Mouse (Mus musculus) stomach, postnatal 0 days (tissue): Measurements from ENCODE around the gene Arhgap8. TPM values are rescaled to one million over a fixed set of nuclear protein-coding genes. Genes with fewer than 3 reads are reported as not detected.
A peak's percentile ranks its signal among the peaks of the same experiment; 100 is the strongest.

Experiments used
- ATAC-seq: fragments of 200-750 bp; cut with Nextera tagmentation; 2 replicates; pipeline ENCODE4 v1.8.0; 2017; ENCODE audit not compliant: low FRiP score, low TSS enrichment
- DNase-seq: peaks from one replicate; pipeline ENCODE4 v3.0.0-alpha.2; 2016; ENCODE audit warnings: low spot score
- H3K27ac ChIP-seq: fragments of 300-500 bp; sonication (generic); replicated peaks from 2 replicates; pipeline ENCODE4 v1.5.1; 2014; ENCODE audit warnings: mild to moderate bottlenecking, control low read depth
- H3K27me3 ChIP-seq: fragments of 300-500 bp; sonication (generic); 2 replicates; pipeline ENCODE4 v1.6.1; 2014; ENCODE audit warnings: low read length; ENCODE audit not compliant: control insufficient read depth, insufficient read depth
- H3K36me3 ChIP-seq: fragments of 300-500 bp; sonication (generic); 2 replicates; pipeline ENCODE4 v1.6.1; 2014; ENCODE audit warnings: low read length, mixed read lengths; ENCODE audit not compliant: control insufficient read depth, insufficient read depth
- H3K4me1 ChIP-seq: fragments of 300-500 bp; sonication (generic); replicated peaks from 2 replicates; pipeline ENCODE4 v1.6.1; 2014; ENCODE audit warnings: antibody characterized with exemption; ENCODE audit not compliant: control insufficient read depth, insufficient read depth
- H3K4me2 ChIP-seq: fragments of 300-500 bp; sonication (generic); replicated peaks from 2 replicates; pipeline ENCODE4 v1.6.1; 2014; ENCODE audit warnings: low read depth, mild to moderate bottlenecking, control low read depth, moderate library complexity
- H3K4me3 ChIP-seq: fragments of 300-500 bp; sonication (generic); 2 replicates; pipeline ENCODE4 v1.5.1; 2014; ENCODE audit warnings: low read depth, low read length, control low read depth
- H3K9ac ChIP-seq: fragments of 300-500 bp; sonication (generic); 2 replicates; pipeline ENCODE4 v1.6.1; 2014; ENCODE audit warnings: mild to moderate bottlenecking, low read length, control low read depth, mixed read lengths
- H3K9me3 ChIP-seq: fragments of 300-500 bp; sonication (generic); 2 replicates; pipeline ENCODE4 v1.6.1; 2016; ENCODE audit warnings: low read length; ENCODE audit not compliant: control insufficient read depth
- CTCF ChIP-seq: IDR thresholded peaks from 2 replicates; pipeline ENCODE4 v1.5.1; 2016; ENCODE audit warnings: antibody characterized with exemption, low read depth, mild to moderate bottlenecking, moderate library complexity
- EP300 ChIP-seq: optimal IDR thresholded peaks from 2 replicates; pipeline ENCODE3; 2016; ENCODE audit warnings: antibody characterized with exemption
- WGBS: fragments of 180-500 bp; shearing (Covaris S2); extraction: QIAGEN DNeasy Blood & Tissue Kit; methylation state at CpG from one replicate; pipeline ENCODE4 v1.1.7; 2014; 5-methylcytosine and 5-hydroxymethylcytosine counted together
- polyA plus RNA-seq: library from polyadenylated mRNA; unstranded; fragments of >200 nt; fragmentation: Nextera tagmentation; extraction: Ambion mirVana; gene quantifications from 2 replicates; pipeline ENCODE4 v1.2.1, GENCODE M21; 2015

Arhgap8 gene
- polyA plus RNA-seq, 1 experiment from 2014 or later = 20.2 TPM

DNA sequence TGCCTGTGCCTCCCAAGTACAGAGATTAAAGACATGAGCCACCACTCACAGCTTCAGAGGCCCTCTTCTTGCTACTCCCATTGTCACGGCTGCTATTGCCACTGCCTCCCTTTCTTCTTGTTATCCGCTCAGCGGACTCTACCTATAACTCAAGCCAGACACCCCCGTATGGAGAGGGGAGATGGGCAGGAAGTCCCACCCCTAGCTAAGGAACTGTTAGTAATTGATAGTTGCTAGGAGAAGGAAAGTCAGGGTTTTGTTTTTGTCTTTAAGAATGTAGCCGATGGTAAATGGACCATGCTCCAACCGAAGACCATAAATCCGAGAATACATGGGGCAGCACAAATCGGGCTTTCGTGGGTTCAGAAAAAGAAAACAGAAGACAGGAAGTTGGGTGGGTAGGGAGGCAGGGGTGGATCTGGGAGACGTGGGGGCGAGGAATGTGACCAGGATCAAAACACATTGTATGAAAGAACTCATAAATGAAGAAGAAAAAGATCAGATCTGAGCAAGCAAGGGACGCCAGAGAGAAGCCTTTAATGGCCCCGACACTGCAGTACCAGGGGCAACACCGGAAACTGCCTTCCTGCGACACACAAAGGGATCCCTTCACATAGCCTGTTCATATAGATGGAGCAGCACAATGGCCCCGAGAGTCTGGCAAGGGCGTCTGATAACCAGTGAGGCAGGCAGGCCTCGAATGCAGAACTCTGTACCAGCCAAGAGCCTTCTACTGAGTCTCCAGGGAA, 12.0 kb downstream of the Arhgap8 start:
- Histone ChIP-seq H3K4me3 (no peak overlapping the region), H3K27me3 (no peaks in the 10 kb centered on the region), H3K9me3 (no peaks in the 10 kb centered on the region), H3K9ac (no peak overlapping the region), H3K4me2 (no peak overlapping the region), H3K27ac (no peak overlapping the region), H3K36me3 (no peaks in the 10 kb centered on the region), H3K4me1 (peaks cover 3% of the 10 kb centered on the region; the same call in 1 of the 2 replicates)
- no peak for DNase-seq
- TF ChIP-seq CTCF (no peak), EP300 (no peak)
- WGBS = 65% methylated on average over 18 of the region's 18 CpGs
- ATAC-seq = no peak

DNA sequence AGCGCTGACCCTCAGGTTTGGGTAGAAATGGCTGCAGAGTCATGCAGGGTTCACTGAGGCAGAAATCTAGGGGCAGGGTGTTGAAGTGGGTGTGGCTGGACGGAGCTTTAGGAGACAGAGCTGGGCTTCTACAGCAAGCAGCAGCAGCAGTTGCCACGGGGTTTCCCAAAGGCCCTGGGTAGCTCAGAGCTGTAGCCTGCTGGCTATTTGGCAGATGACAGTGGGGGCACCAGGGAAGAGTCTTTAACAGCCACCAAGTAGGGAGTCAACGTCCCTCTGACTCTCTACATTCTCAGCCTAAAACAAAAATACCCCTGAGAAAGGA, 12.5 kb downstream of the Arhgap8 start:
- 68% methylated on average over 4 of the region's 4 CpGs for WGBS
- Histone ChIP-seq H3K27ac (no peak overlapping the region), H3K4me1 (peaks cover 3% of the 10 kb centered on the region; the same call in 1 of the 2 replicates), H3K36me3 (no peaks in the 10 kb centered on the region), H3K27me3 (no peaks in the 10 kb centered on the region), H3K4me2 (no peak overlapping the region), H3K9ac (no peak overlapping the region), H3K9me3 (no peaks in the 10 kb centered on the region), H3K4me3 (no peak overlapping the region)
- no peak for DNase-seq
- TF ChIP-seq EP300 = no peak
- TF ChIP-seq CTCF = no peak
- ATAC-seq = no peak

DNA sequence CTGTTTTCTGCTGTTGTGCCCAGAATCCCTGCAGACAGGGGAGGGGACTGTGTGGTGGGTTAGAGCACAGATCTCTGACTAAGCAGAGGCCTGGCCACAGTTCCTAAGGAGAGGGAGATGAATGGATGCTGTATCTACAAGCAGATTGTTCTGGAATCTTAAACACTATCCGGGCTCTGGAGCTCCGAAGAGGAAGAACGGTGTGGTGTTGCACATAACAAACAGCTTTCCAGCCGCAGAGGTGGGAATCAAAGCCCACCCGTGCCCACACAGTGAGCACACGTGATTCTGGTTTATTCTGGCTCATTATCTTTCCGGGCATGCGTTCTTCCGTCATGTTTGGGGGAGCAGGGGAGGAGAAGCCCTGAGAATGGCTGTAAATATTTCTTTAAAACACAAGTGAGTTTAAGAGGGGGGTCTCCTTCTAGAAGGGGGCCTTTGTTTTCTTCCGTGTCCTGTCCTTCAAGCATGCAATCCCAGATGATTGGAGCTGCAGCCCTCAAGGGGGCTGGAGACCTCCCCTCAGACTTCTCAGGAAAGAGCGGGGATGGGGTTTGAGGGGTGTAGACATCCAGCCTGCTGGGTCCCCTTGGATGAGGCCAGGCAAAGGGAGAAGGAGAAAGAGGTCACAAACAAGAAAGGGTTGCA, 16.6 kb downstream of the Arhgap8 start:
- DNase-seq (no peak), ATAC-seq (no peak)
- WGBS = 69% methylated on average over 11 of the region's 11 CpGs
- Histone ChIP-seq H3K4me2 (no peak overlapping the region), H3K4me3 (no peak overlapping the region), H3K27ac (no peak overlapping the region), H3K9ac (no peak overlapping the region), H3K9me3 (no peaks in the 10 kb centered on the region), H3K27me3 (no peaks in the 10 kb centered on the region), H3K4me1 (no peaks in the 10 kb centered on the region), H3K36me3 (no peaks in the 10 kb centered on the region)
- TF ChIP-seq EP300 (no peak), CTCF (no peak)

DNA sequence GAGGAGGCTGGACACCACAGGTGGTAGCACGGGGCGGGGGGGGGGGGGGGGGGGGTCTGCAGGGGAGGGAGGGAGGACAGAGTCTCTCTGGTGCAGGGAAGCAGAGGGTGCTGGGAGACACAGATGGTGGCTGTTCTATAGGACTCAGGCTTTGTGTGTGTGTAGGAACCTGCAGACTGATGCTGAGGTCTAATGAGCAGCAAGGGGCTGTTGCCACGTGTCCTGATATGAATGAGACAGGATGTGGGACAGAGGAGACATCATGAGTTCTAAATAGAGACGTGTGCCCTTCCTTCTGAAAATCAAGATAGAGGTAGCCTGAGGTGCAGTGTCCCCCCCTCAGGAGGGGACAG, 17.1 kb downstream of the Arhgap8 start:
- WGBS = 62% methylated on average over 2 of the region's 4 CpGs

DNA sequence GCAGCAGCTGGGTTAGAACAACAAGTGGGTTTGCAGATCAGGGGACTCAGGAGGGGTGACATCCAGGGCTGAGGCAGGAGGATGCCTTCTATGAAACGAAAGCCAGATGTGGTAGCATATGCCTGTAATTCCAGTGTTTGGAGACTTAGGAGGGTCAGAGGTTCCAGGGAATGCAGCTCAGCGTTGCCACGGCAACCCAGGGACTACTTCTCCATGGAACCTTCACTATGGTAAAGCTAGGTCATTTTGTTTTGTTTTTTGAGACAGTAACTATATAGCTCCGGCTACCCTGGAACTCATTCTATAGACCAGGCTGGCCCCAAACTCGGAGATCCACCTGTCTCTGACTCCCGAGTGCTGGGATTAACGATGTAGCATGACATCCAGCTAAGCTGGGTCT, 18.4 kb downstream of the Arhgap8 start:
- WGBS = 87% methylated on average over 7 of the region's 7 CpGs
- ATAC-seq = no peak

More for the DNA sequence above, 17.1 kb downstream of the Arhgap8 start:
- no peak overlapping the region for H3K4me2 ChIP-seq
- H3K4me1 ChIP-seq = no peaks in the 10 kb centered on the region
- DNase-seq (no peak), ATAC-seq (no peak)
- H3K27me3 ChIP-seq = no peaks in the 10 kb centered on the region
- TF ChIP-seq EP300 (no peak), CTCF (no peak)
- H3K4me3 ChIP-seq = no peak overlapping the region
- H3K9me3 ChIP-seq = no peaks in the 10 kb centered on the region
- H3K36me3 ChIP-seq = no peaks in the 10 kb centered on the region
- no peak overlapping the region for H3K27ac ChIP-seq
- no peak overlapping the region for H3K9ac ChIP-seq

DNA sequence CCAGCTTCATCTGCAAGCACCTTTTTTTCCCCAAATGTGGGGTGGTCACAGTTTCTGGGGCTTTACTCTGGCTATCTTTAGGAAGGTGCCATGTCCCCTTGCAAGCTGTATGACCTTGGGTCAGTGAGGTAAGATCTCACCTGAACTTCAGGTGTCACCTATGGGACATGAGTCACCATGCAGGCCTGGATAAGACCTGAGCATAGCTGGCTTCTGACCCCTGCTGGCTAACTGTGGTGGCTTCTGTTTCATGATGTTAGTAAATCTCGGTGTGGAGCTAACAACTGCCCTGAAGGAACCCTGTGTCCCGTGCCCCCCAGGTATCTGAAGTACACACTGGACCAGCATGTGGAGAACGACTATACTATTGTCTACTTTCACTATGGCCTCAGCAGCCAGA, 21.7 kb downstream of the Arhgap8 start:
- H3K4me3 ChIP-seq = no peak overlapping the region
- peak; percentile 68 for ATAC-seq
- H3K9me3 ChIP-seq = no peaks in the 10 kb centered on the region
- H3K4me2 ChIP-seq = no peak overlapping the region
- no peak overlapping the region for H3K27ac ChIP-seq
- H3K36me3 ChIP-seq = no peaks in the 10 kb centered on the region
- H3K4me1 ChIP-seq = no peaks in the 10 kb centered on the region
- H3K9ac ChIP-seq = no peak overlapping the region
- WGBS = 80% methylated on average over 3 of the region's 3 CpGs
- no peaks in the 10 kb centered on the region for H3K27me3 ChIP-seq
- TF ChIP-seq EP300 (no peak), CTCF (peak; percentile 74)
- peak; percentile 68 for DNase-seq

More for the DNA sequence above, 18.4 kb downstream of the Arhgap8 start:
- Histone ChIP-seq H3K9me3 (no peaks in the 10 kb centered on the region), H3K4me1 (no peaks in the 10 kb centered on the region), H3K4me2 (no peak overlapping the region), H3K4me3 (no peak overlapping the region), H3K36me3 (no peaks in the 10 kb centered on the region), H3K9ac (no peak overlapping the region), H3K27me3 (no peaks in the 10 kb centered on the region), H3K27ac (no peak overlapping the region)
- TF ChIP-seq CTCF (no peak), EP300 (no peak)
- DNase-seq = no peak
